Mouse (Mus musculus) kidney, adult 2 months (tissue): ENCODE results near the gene Erbin.

ENCODE experiments used
- CTCF ChIP-seq: fragments of 200-500 bp; conservative IDR thresholded peaks from 2 replicates; pipeline ENCODE4 v1.5.1; 2011; ENCODE audit warnings: low read depth, mild to moderate bottlenecking, control low read depth, low read length, moderate library complexity, mixed read lengths; ENCODE audit not compliant: insufficient read depth, insufficient read length
- POLR2A ChIP-seq: fragments of 200-500 bp; IDR thresholded peaks from one replicate; pipeline ENCODE4 v1.6.1; 2011; ENCODE audit warnings: low read depth, low read length, control low read depth

DNA sequence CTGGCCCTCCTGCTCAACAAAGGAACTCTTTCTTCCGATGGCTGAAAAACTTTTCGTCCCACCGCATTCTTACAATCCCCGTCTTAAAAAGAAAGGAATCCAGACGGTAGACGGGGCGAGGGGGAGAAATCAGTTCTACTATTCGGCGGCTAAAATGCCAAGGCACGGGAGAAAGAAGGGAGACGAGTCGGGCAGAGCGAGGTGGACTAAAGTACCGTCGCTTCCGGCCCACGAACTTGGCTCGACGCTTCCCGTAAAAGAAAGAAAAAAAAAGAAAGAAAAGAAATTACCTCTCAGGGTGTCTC is 406 bp downstream of the Erbin start:
- TF ChIP-seq CTCF = no peak
- TF ChIP-seq POLR2A = no peak
